Mouse (Mus musculus) lung, adult 2 months (tissue): ENCODE measurements around the gene Slc17a9. TPM values are rescaled to one million over a fixed set of nuclear protein-coding genes. Genes with fewer than 3 reads are reported as not detected.
A peak's percentile ranks its signal among the peaks of the same experiment; 100 is the strongest.

Experiments
- DNase-seq: peaks from one replicate; pipeline ENCODE4 v3.0.0; 2022
- H3K4me1 ChIP-seq: fragments of 200-500 bp; 2 replicates; pipeline ENCODE4 v1.6.1; 2011; ENCODE audit warnings: low read length; ENCODE audit not compliant: control insufficient read depth, insufficient read depth
- H3K4me3 ChIP-seq: fragments of 200-500 bp; replicated peaks from 2 replicates; pipeline ENCODE3; 2011; ENCODE audit warnings: low read depth, mild to moderate bottlenecking, control low read depth, low read length; ENCODE audit errors: extremely low read depth
- CTCF ChIP-seq: fragments of 200-500 bp; IDR thresholded peaks from 2 replicates; pipeline ENCODE4 v1.5.1; 2011; ENCODE audit warnings: mild to moderate bottlenecking, low read length, control low read depth; ENCODE audit not compliant: insufficient read depth
- POLR2A ChIP-seq: fragments of 200-500 bp; IDR thresholded peaks from 2 replicates; pipeline ENCODE4 v1.6.1; 2011; ENCODE audit warnings: low read depth, mild to moderate bottlenecking, control low read depth, low read length, borderline replicate concordance; ENCODE audit errors: extremely low read depth
- WGBS: fragments of 180-500 bp; shearing (Covaris S2); methylation state at CpG from one replicate; pipeline ENCODE4 v1.1.7; 2018; 5-methylcytosine and 5-hydroxymethylcytosine counted together
- polyA plus RNA-seq: library from polyadenylated mRNA; depleted of rRNA; stranded (reverse); fragments of >200 nt; gene quantifications from 2 replicates; pipeline ENCODE4 v1.2.3, GENCODE M21; 2012

Gene Slc17a9
- polyA plus RNA-seq, 1 experiment, result 10.2 TPM

DNA sequence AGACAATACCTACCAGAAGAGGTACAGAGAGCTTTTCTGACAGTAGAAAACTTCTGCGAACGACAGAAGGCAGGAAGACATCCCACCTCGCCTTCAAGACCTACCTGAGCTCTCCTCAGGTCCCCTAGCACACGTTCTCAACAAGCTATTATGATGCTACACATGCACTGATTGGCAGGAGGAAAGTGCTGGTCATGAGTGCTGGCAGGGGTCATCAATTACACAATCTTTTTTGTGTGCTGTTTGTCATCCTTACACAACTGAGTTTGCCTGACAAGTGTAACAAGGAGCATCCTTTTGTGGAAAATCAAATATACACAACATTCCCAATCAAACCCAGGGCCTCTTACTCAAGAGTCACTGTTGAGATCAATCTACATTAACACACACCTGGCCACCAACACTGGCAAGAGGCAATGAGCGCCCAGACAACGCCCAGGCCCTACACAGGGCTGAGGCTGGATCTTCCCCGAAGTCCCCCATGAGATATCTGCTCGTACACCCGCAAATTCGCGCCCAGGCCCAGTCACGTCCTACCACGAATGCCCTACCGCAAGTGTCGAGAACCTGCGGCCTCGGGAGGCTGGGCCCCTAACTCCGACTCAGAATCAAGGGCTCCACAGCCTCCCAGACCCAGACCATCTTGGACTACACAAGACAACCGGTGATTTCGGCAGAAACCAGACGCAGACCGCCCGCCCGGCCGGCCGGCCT, 23.9 kb upstream of the Slc17a9 start:
- Histone ChIP-seq H3K4me3 (peak overlapping the region; percentile 96), H3K4me1 (peaks cover 17% of the 10 kb centered on the region)
- TF ChIP-seq CTCF, result no peak
- no peak for TF ChIP-seq POLR2A
- DNase-seq, result no peak
- 2% methylated on average over 26 of the region's 26 CpGs for WGBS

DNA sequence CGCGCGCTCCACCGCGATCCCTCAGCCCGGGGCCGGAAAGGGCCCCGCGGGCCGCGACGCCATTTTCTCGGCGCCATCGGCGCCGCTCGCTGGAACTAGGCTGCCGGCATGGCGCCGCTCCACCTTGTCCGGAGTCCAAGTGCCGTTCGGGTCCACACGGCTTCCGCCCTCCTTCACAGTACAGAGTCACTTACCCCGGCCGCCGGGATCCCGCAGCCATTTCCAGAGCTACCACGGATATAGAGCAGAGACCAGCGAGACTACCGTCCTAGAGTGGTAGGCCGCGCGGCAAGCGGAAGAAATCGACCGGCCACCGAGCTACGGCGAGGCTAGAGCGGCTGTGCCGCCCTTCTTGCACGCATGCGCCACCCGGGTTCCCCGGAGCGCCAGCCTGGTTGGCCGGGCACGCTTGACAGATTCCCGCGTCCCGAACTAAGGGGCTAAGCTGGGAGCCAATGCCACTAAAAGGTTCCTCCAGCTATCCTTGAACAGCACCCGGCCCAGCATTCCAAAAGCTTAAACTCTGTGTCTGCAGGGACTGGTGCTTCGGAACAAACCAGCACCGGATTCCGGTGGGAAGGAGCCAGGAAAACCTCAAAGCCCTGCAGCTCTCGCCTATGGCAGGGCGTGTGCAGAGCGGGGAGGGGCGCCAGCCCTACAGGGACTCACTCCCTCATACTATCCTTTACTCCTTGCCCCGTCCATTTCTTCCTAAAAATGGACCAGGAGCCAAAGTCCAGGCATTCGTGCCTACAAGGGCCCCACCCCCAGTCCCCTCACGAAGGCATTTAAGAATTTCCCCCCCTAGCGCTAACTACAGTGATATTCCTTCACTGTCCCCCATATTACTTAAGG, 23.1 kb upstream of the Slc17a9 start:
- under 1% methylated on average over 66 of the region's 66 CpGs for WGBS
- Histone ChIP-seq H3K4me3 (peak overlapping the region; percentile 96), H3K4me1 (peaks cover 17% of the 10 kb centered on the region)
- TF ChIP-seq POLR2A (peak; percentile 52; the same call in 1 of the 2 replicates), CTCF (no peak)
- peak; percentile 90 for DNase-seq

DNA sequence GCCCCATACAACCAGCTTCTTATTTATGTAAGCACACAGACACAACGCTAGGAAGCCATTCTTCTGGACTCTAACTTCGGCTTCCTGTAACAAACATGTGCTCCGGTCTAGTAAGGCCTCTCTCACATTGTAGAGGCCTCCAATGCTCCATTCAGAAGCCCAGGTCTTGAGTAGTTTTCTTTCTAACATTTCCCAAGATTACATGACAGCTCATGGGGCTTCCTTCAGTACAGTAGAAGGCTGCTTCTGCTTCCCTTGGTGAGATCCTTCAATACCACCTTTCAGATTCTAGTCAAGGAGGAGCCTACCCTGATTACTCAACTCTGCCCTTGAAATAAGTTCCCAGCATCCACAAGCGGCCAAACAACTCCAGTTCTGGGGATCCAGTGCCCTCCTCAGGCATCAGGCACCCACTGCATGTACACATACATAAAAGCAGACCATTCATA, 22.3 kb upstream of the Slc17a9 start:
- TF ChIP-seq POLR2A (no peak), CTCF (0 out of 2 replicates have a peak, but pooled peaks have one; percentile 16)
- DNase-seq, result no peak
- H3K4me3 ChIP-seq, result peak overlapping the region; percentile 67
- H3K4me1 ChIP-seq, result peaks cover 17% of the 10 kb centered on the region
- 18% methylated on average over 4 of the region's 4 CpGs for WGBS

DNA sequence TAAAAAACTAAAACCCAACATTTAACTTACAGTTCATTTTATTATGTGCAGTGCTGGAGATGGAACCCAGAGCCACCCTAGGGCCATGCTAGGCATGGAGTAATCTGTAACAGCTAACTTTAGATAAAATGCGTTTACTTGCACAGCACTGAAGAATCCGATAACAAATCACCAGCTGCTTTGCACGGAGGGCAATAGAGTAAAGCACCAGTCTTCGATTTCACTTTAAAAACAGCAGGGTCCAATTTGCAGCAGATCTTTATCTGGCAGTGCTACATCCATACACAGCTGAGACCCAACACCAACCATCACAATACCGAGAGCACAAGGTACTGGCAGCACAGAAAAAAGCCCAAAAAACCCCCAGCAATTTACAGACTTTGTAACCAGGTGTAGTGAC, 21.9 kb upstream of the Slc17a9 start:
- no peak for TF ChIP-seq CTCF
- TF ChIP-seq POLR2A, result no peak
- DNase-seq, result no peak
- WGBS, result 81% methylated on average over 5 of the region's 5 CpGs
- Histone ChIP-seq H3K4me3 (no peak overlapping the region), H3K4me1 (peaks cover 16% of the 10 kb centered on the region)

DNA sequence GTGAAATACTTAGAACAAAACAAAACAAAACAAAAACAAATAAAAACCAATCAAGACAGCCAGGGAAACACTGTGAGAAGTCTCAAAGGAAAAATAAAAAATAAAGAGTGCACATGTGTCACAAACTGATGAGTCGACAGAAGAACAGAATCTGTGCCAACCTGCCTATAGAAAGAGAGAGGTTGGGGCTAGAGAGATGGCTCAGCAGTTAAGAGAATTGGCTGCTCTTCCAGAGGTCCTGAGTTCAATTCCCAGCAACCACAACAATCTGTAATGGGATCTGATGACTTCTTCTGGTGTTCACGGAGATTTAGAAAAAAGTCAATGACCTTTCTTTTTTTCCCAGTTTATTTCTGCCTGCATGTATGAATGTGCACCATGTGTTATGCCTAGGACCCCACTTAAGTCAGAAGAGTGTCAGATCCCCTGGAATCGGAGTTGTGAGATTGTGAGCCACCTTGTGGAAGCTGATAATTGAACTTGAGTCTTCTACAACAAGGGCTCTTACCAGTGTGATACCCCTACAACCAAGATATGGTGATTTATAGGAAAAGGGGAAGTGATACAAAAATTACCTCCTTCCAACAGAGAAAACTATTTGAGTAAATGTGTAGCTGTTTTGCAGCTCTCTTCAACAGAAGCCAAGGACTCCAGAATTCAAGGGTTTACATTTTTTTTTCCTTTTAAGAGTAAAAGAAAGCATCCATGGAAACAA, 21.3 kb upstream of the Slc17a9 start:
- H3K4me1 ChIP-seq, result peaks cover 20% of the 10 kb centered on the region
- no peak overlapping the region for H3K4me3 ChIP-seq
- WGBS, result 58% methylated on average over 3 of the region's 3 CpGs
- TF ChIP-seq CTCF, result no peak
- no peak for TF ChIP-seq POLR2A
- no peak for DNase-seq

DNA sequence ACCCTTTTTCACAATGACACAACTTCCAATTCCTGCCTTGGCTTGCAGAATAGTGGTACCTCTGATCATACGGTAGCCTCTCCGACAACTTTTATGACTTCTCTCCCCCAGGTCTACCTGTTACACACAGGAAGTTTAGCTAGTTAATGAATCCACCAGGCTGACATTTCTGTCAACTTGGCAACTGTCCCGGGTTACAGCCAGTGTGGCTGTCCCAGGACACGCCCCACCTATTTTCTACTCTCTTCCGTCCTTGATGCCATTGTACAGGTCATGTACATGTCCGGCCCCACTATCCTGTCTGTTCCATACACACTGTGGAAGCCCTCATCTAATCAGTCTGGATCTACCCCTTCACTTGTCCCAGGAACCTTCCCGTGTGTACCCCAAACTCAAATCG, 20.5 kb upstream of the Slc17a9 start:
- no peak for TF ChIP-seq POLR2A
- no peak for TF ChIP-seq CTCF
- WGBS, result 34% methylated on average over 8 of the region's 8 CpGs
- Histone ChIP-seq H3K4me3 (no peak overlapping the region), H3K4me1 (peaks cover 23% of the 10 kb centered on the region)
- DNase-seq, result no peak

DNA sequence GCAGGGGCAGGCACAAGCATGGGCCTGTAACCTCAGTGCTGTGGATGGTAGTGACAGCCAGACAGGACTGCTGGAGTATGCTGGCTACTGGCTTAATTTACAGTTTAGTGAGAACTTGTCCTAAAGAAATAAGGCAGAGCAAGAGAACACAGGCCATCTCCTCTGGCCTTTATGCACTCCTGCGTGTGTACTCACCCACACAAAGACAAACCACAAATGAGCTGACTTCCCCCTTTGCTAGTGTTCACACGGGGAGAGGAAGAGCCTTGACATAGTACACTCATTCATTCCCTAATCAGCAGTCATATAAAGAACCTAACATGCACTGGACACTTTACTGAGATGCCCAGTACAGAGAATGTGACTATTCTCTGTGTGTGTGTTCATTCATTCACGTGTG, 20.0 kb upstream of the Slc17a9 start:
- no peak for TF ChIP-seq POLR2A
- TF ChIP-seq CTCF, result no peak
- no peak for DNase-seq
- Histone ChIP-seq H3K4me1 (peaks cover 20% of the 10 kb centered on the region), H3K4me3 (no peak overlapping the region)
- 53% methylated on average over 3 of the region's 3 CpGs for WGBS

DNA sequence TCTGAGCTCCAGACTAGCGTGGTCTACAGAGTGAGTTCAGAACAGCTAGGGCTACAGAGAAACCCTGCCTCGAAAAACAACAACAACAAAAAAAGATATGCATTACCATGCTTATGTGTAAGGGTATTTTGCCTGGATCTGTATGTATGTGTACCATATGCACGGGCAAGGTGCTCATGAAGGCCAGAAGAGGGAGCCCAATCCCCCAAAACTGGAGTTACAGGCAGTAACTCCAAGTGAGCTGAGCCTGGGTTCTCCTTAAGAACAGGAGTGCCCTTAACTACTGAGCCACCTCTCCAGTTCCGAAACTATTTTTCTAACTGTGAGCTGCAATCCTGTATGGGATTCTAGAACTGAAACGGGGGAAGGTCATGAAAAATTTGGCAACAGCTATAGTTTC, 19.1 kb upstream of the Slc17a9 start:
- H3K4me3 ChIP-seq, result no peak overlapping the region
- peaks cover 16% of the 10 kb centered on the region; the same call in 1 of the 2 replicates for H3K4me1 ChIP-seq
- DNase-seq, result no peak
- 93% methylated on average over 5 of the region's 5 CpGs for WGBS
- TF ChIP-seq CTCF, result no peak
- TF ChIP-seq POLR2A, result no peak

DNA sequence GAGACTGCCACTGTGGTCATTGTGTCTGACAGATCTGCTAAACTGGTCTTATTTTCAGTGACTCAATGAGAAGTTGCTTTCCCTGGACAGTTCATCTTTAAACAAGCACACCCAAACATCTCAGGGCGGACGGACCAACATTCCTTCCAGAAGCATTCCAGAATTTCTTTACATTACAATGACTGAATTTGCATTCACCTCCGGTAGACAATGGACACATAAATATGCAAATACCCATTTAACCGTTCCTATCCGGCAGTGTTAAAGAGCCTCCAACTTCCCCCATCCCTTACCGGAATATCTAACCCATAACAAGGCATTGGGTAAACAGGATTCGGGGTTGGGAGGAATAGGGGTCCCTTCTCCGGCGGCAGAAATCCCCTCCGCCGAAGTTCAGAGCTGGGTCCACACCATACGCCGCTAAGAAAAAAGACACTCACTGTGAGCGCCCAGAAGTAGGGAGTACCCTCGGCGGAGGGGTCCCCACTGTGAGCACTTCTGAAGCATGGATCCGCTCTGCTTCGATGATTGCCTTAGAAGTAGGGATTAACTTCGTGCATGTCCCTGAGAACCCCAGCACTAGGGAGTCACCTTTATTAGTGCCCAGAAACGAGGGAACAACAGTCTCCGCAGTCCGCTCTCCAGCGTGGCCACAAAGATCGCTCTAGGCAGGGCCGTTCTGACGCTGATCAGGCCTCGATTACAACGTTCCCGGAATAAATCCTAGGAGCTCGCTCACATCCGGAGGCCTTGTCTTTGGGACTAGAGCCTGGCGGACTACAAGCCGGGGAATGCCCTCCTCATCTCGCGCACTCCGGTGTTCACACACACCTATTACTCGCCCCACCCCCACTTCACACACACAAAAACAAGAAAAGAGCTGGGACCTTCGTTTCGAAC, 15.8 kb upstream of the Slc17a9 start:
- Histone ChIP-seq H3K4me3 (peak overlapping the region; percentile 99), H3K4me1 (peaks cover 19% of the 10 kb centered on the region)
- WGBS, result under 1% methylated on average over 39 of the region's 39 CpGs
- no peak for DNase-seq
- TF ChIP-seq CTCF (no peak), POLR2A (no peak)
